Mouse (Mus musculus) liver, embryonic 14.5 days (tissue): ENCODE measurements at regions not wholly inside any gene's neighbourhood (a gene's known extent, or its start where the extent isn't known, plus 50 kb on each side); places are given as distances from the start of the nearest gene placed in this dataset.

ENCODE experiments used
- CTCF ChIP-seq: IDR thresholded peaks from 2 replicates; pipeline ENCODE4 v1.5.1; 2016; ENCODE audit warnings: antibody characterized with exemption, low read depth, control low read depth
- EP300 ChIP-seq: IDR thresholded peaks from 2 replicates; pipeline ENCODE4 v1.6.1; 2016; ENCODE audit warnings: antibody characterized with exemption, low read depth

DNA sequence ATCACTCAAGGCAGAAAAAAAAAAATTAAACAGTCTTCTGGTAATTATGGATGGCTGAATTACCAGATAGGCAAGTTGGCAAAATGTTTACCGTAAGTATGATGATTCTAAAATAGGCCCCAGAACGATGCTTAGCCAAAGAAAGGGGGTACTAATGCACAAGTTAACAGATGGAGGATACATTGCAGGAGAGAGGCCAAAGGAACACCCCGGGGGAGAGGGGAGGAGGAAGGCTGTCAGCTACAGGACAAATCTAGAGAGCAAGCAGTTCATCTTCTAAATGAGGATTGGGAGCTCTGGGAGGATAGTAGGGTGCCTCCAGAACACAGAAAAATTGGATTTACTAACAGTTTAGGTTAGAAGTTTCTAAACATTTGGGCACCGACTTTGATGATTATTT is 216.3 kb upstream of the Atp2b1 start:
- TF ChIP-seq CTCF, result no peak
- no peak for TF ChIP-seq EP300
